Mouse (Mus musculus): ENCODE data around the gene Olfr1306. TPM values are rescaled to one million over a fixed set of nuclear protein-coding genes. Genes with fewer than 3 reads are reported as not detected.

Olfr1306 gene
- not detected in 2 replicates for polyA plus RNA-seq (2012; rRNA removed; ENCODE audit: low replicate concordance)

DNA sequence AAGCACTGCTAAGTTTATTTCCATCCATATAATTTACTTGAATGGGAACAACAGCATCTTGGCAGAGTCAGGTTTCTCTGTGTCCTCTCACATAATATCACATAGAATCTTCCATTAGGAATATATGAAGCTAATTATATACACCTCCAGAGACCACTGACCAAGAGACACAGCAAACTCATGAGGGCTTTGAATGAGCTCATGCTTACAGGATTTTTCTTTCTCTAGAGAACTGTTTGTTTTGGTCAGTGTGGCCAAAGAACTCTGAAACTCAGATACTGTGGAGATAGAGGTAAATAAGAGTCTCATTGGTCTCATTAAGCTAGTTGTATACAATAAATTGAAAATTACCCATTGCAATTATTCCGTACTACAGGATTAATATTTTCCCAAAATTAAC, at the start of gene Olfr1306:
TSS of gene Olfr1306 (minus strand) at position 101 of the 400 bp plus-strand sequence.

GRCm38 (mm10) chr2:111964844-111965243, 48.8 kb upstream of the Olfr1306 start, which contains the start of gene Olfr1308:
Gene Olfr1308 (minus strand): TSS chr2:111964944.

GRCm38 (mm10) chr2:111949340-111949739, 33.3 kb upstream of the Olfr1306 start, which contains the start of gene Olfr1307:
Gene Olfr1307 (minus strand): TSS chr2:111949440.

GRCm38 (mm10) chr2:111877049-111877448, 39.0 kb downstream of the Olfr1306 start, which contains the start of gene Olfr1305:
Gene Olfr1305 (minus strand): TSS chr2:111877149.

Other genes with a start within 250 kb of the Olfr1306 start
- gene Olfr1301, start 165.3 kb downstream of the Olfr1306 start, polyA plus RNA-seq (2012; rRNA removed; ENCODE audit: low replicate concordance): not detected in 2 replicates
- not detected in 2 replicates for gene Olfr1302, start 138.8 kb downstream of the Olfr1306 start, polyA plus RNA-seq (2012; rRNA removed; ENCODE audit: low replicate concordance)
- gene Olfr1303, start 95.9 kb downstream of the Olfr1306 start, polyA plus RNA-seq (2012; rRNA removed; ENCODE audit: low replicate concordance): not detected in 2 replicates
- gene Olfr1305, start 39.1 kb downstream of the Olfr1306 start, polyA plus RNA-seq (2012; rRNA removed; ENCODE audit: low replicate concordance): not detected in 2 replicates
- gene Olfr1307, start 33.2 kb upstream of the Olfr1306 start, polyA plus RNA-seq (2012; rRNA removed; ENCODE audit: low replicate concordance): not detected in 2 replicates
- not detected in 2 replicates for gene Olfr1308, start 48.7 kb upstream of the Olfr1306 start, polyA plus RNA-seq (2012; rRNA removed; ENCODE audit: low replicate concordance)
- gene Olfr1309, start 74.0 kb upstream of the Olfr1306 start, polyA plus RNA-seq (2012; rRNA removed; ENCODE audit: low replicate concordance): not detected in 2 replicates
- not detected in 2 replicates for gene Olfr1310, start 96.4 kb upstream of the Olfr1306 start, polyA plus RNA-seq (2012; rRNA removed; ENCODE audit: low replicate concordance)
- not detected in 2 replicates for gene Olfr1311, start 108.1 kb upstream of the Olfr1306 start, polyA plus RNA-seq (2012; rRNA removed; ENCODE audit: low replicate concordance)
- gene Olfr1312, start 134.0 kb upstream of the Olfr1306 start, polyA plus RNA-seq (2012; rRNA removed; ENCODE audit: low replicate concordance): not detected in 2 replicates
- gene Olfr1313, start 161.6 kb upstream of the Olfr1306 start, polyA plus RNA-seq (2012; rRNA removed; ENCODE audit: low replicate concordance): not detected in 2 replicates
- not detected in 2 replicates for gene Olfr1314, start 180.5 kb upstream of the Olfr1306 start, polyA plus RNA-seq (2012; rRNA removed; ENCODE audit: low replicate concordance)
- not detected in 2 replicates for gene Olfr1315-ps1, start 199.2 kb upstream of the Olfr1306 start, polyA plus RNA-seq (2012; rRNA removed; ENCODE audit: low replicate concordance)
- not detected in 2 replicates for gene Olfr1316, start 218.7 kb upstream of the Olfr1306 start, polyA plus RNA-seq (2012; rRNA removed; ENCODE audit: low replicate concordance)
- not detected in 2 replicates for gene Olfr1317, start 224.1 kb upstream of the Olfr1306 start, polyA plus RNA-seq (2012; rRNA removed; ENCODE audit: low replicate concordance)
- not detected in 2 replicates for gene Olfr1318, start 237.9 kb upstream of the Olfr1306 start, polyA plus RNA-seq (2012; rRNA removed; ENCODE audit: low replicate concordance)

Measured in mammary gland, adult 2 months (tissue).